Mouse (Mus musculus) neural tube, embryonic 11.5 days (tissue): Measurements from ENCODE around the gene Ap1s1. TPM values are rescaled to one million over a fixed set of nuclear protein-coding genes. Genes with fewer than 3 reads are reported as not detected.

Source experiments
- ATAC-seq: fragments of 200-750 bp; cut with Nextera tagmentation; 2 replicates; pipeline ENCODE4 v1.8.0; 2017; ENCODE audit warnings: moderate number of reproducible peaks, mild to moderate bottlenecking, moderate TSS enrichment, moderate library complexity; ENCODE audit not compliant: insufficient read depth, low FRiP score, low TSS enrichment
- DNase-seq: peaks from one replicate; pipeline ENCODE4 v3.0.0-alpha.2; 2015; ENCODE audit warnings: low spot score
- H3K27ac ChIP-seq: fragments of 300-500 bp; sonication (generic); 2 replicates; pipeline ENCODE4 v1.5.1; 2014; ENCODE audit warnings: low read depth, mild to moderate bottlenecking, low read length
- H3K27me3 ChIP-seq: fragments of 300-500 bp; sonication (generic); 2 replicates; pipeline ENCODE4 v1.6.1; 2014; ENCODE audit warnings: mild to moderate bottlenecking, low read length, mixed read lengths; ENCODE audit not compliant: control insufficient read depth, insufficient read depth
- H3K36me3 ChIP-seq: fragments of 300-500 bp; sonication (generic); 2 replicates; pipeline ENCODE4 v1.6.1; 2014; ENCODE audit warnings: mild to moderate bottlenecking, low read length, moderate library complexity, mixed read lengths; ENCODE audit not compliant: control insufficient read depth, insufficient read depth
- H3K4me1 ChIP-seq: fragments of 300-500 bp; sonication (generic); 2 replicates; pipeline ENCODE4 v1.6.1; 2014; ENCODE audit warnings: low read length, mixed read lengths; ENCODE audit not compliant: control insufficient read depth, insufficient read depth
- H3K4me2 ChIP-seq: fragments of 300-500 bp; sonication (generic); 2 replicates; pipeline ENCODE4 v1.6.1; 2014; ENCODE audit warnings: low read depth, mild to moderate bottlenecking, moderate library complexity
- H3K4me3 ChIP-seq: fragments of 300-500 bp; sonication (generic); 2 replicates; pipeline ENCODE4 v1.5.1; 2014; ENCODE audit warnings: low read depth, low read length
- H3K9ac ChIP-seq: fragments of 300-500 bp; sonication (generic); 2 replicates; pipeline ENCODE4 v1.6.1; 2014; ENCODE audit warnings: mild to moderate bottlenecking, low read length
- H3K9me3 ChIP-seq: fragments of 300-500 bp; sonication (generic); 2 replicates; pipeline ENCODE4 v1.6.1; 2016; ENCODE audit warnings: low read length; ENCODE audit not compliant: control insufficient read depth
- WGBS: fragments of 180-500 bp; shearing (Covaris S2); extraction: QIAGEN DNeasy Blood & Tissue Kit; methylation state at CpG from one replicate; pipeline ENCODE4 v1.1.7; 2014; 5-methylcytosine and 5-hydroxymethylcytosine counted together
- polyA plus RNA-seq: library from polyadenylated mRNA; unstranded; fragments of >200 nt; fragmentation: Nextera tagmentation; extraction: Ambion mirVana; gene quantifications from 2 replicates; pipeline ENCODE4 v1.2.1, GENCODE M21; 2014

Gene Ap1s1
- polyA plus RNA-seq = 166 and 168 TPM in 2 replicates

- Histone ChIP-seq H3K4me1 (peaks cover 5% of the 10 kb centered on the region), H3K9me3 (no peaks in the 10 kb centered on the region), H3K4me2 (peak within 1 kb of the TSS; percentile 79), H3K36me3 (peaks cover 3% of the 10 kb centered on the region), H3K27me3 (no peaks in the 10 kb centered on the region), H3K27ac (no peak within 1 kb of the TSS), H3K9ac (peak within 1 kb of the TSS; percentile 67), H3K4me3 (peak within 1 kb of the TSS; percentile 48)
- peak; percentile 88 for ATAC-seq
- WGBS = under 1% methylated on average over 48 of the region's 48 CpGs
- DNase-seq = peak; percentile 99
Observed at GRCm38 (mm10) chr5:137045402-137046323, at the start of gene Ap1s1. Ap1s1 (minus strand) TSS chr5:137046135.

- no peaks in the 10 kb centered on the region for H3K36me3 ChIP-seq
- H3K9me3 ChIP-seq = no peaks in the 10 kb centered on the region
- no peaks in the 10 kb centered on the region for H3K4me1 ChIP-seq
- no peak overlapping the region for H3K4me2 ChIP-seq
- H3K27ac ChIP-seq = no peak overlapping the region
- no peak for DNase-seq
- no peak for ATAC-seq
- H3K4me3 ChIP-seq = no peak overlapping the region
- 84% methylated on average over 10 of the region's 10 CpGs for WGBS
- H3K27me3 ChIP-seq = no peaks in the 10 kb centered on the region
- H3K9ac ChIP-seq = no peak overlapping the region
Observed at GRCm38 (mm10) chr5:137095135-137095534, 49.2 kb upstream of the Ap1s1 start.

- ATAC-seq (no peak), DNase-seq (no peak)
- H3K27me3 ChIP-seq = no peaks in the 10 kb centered on the region
- no peaks in the 10 kb centered on the region for H3K4me1 ChIP-seq
- no peak overlapping the region for H3K4me2 ChIP-seq
- H3K9me3 ChIP-seq = no peaks in the 10 kb centered on the region
- WGBS = 81% methylated on average over 9 of the region's 9 CpGs
- H3K27ac ChIP-seq = no peak overlapping the region
- no peaks in the 10 kb centered on the region for H3K36me3 ChIP-seq
- no peak overlapping the region for H3K9ac ChIP-seq
- no peak overlapping the region for H3K4me3 ChIP-seq
Observed at GRCm38 (mm10) chr5:137093720-137094119, 47.8 kb upstream of the Ap1s1 start.

GRCm38 (mm10) chr5:137091560-137091959 lies 45.6 kb upstream of the Ap1s1 start:
- 62% methylated on average over 6 of the region's 6 CpGs for WGBS
- no peak overlapping the region for H3K4me2 ChIP-seq
- no peak for ATAC-seq

GRCm38 (mm10) chr5:137090870-137091269 lies 44.9 kb upstream of the Ap1s1 start:
- ATAC-seq (no peak), DNase-seq (no peak)
- no peak overlapping the region for H3K27ac ChIP-seq
- H3K9me3 ChIP-seq = no peaks in the 10 kb centered on the region
- H3K4me2 ChIP-seq = no peak overlapping the region
- H3K4me1 ChIP-seq = no peaks in the 10 kb centered on the region
- H3K27me3 ChIP-seq = no peaks in the 10 kb centered on the region
- no peaks in the 10 kb centered on the region for H3K36me3 ChIP-seq
- no peak overlapping the region for H3K9ac ChIP-seq
- no peak overlapping the region for H3K4me3 ChIP-seq
- WGBS = 82% methylated on average over 10 of the region's 10 CpGs

More at GRCm38 (mm10) chr5:137091560-137091959, 45.6 kb upstream of the Ap1s1 start:
- no peak overlapping the region for H3K9ac ChIP-seq
- no peak for DNase-seq
- no peak overlapping the region for H3K27ac ChIP-seq
- H3K27me3 ChIP-seq = no peaks in the 10 kb centered on the region
- H3K9me3 ChIP-seq = no peaks in the 10 kb centered on the region
- no peak overlapping the region for H3K4me3 ChIP-seq
- H3K36me3 ChIP-seq = no peaks in the 10 kb centered on the region
- no peaks in the 10 kb centered on the region for H3K4me1 ChIP-seq

- Histone ChIP-seq H3K27me3 (no peaks in the 10 kb centered on the region), H3K9me3 (no peaks in the 10 kb centered on the region), H3K9ac (no peak overlapping the region), H3K27ac (no peak overlapping the region), H3K4me1 (no peaks in the 10 kb centered on the region), H3K4me3 (no peak overlapping the region), H3K4me2 (no peak overlapping the region), H3K36me3 (no peaks in the 10 kb centered on the region)
- no peak for DNase-seq
- no peak for ATAC-seq
- 90% methylated on average over 8 of the region's 8 CpGs for WGBS
Observed at GRCm38 (mm10) chr5:137087410-137087809, 41.5 kb upstream of the Ap1s1 start.

GRCm38 (mm10) chr5:137085731-137086130 lies 39.8 kb upstream of the Ap1s1 start:
- Histone ChIP-seq H3K9ac (no peak overlapping the region), H3K27ac (no peak overlapping the region), H3K4me2 (no peak overlapping the region), H3K36me3 (no peaks in the 10 kb centered on the region), H3K9me3 (no peaks in the 10 kb centered on the region), H3K4me1 (no peaks in the 10 kb centered on the region), H3K27me3 (no peaks in the 10 kb centered on the region), H3K4me3 (no peak overlapping the region)
- WGBS = 81% methylated on average over 3 of the region's 3 CpGs
- ATAC-seq (no peak), DNase-seq (no peak)

- no peak overlapping the region for H3K4me3 ChIP-seq
- H3K4me1 ChIP-seq = no peaks in the 10 kb centered on the region
- no peak overlapping the region for H3K9ac ChIP-seq
- H3K4me2 ChIP-seq = no peak overlapping the region
- H3K27me3 ChIP-seq = no peaks in the 10 kb centered on the region
- H3K27ac ChIP-seq = no peak overlapping the region
- ATAC-seq = no peak
- no peak for DNase-seq
- H3K9me3 ChIP-seq = no peaks in the 10 kb centered on the region
- WGBS = 81% methylated on average over 6 of the region's 6 CpGs
- no peaks in the 10 kb centered on the region for H3K36me3 ChIP-seq
Observed at GRCm38 (mm10) chr5:137085021-137085420, 39.1 kb upstream of the Ap1s1 start.

- 86% methylated on average over 4 of the region's 4 CpGs for WGBS
- Histone ChIP-seq H3K9me3 (no peaks in the 10 kb centered on the region), H3K27me3 (no peaks in the 10 kb centered on the region), H3K4me2 (no peak overlapping the region), H3K36me3 (no peaks in the 10 kb centered on the region), H3K4me3 (no peak overlapping the region), H3K27ac (no peak overlapping the region), H3K4me1 (no peaks in the 10 kb centered on the region), H3K9ac (no peak overlapping the region)
- DNase-seq (no peak), ATAC-seq (no peak)
Observed at GRCm38 (mm10) chr5:137083051-137083450, 37.1 kb upstream of the Ap1s1 start.
